Mouse (Mus musculus) neural tube, embryonic 10.5 days (tissue): Measurements from ENCODE around the gene Tnfaip1.
A peak's percentile ranks its signal among the peaks of the same experiment; 100 is the strongest.

Experiments used
- DNase-seq: peaks from one replicate; pipeline ENCODE4 v3.0.0-alpha.2; 2017; ENCODE audit warnings: low spot score; ENCODE audit errors: extremely low spot score

Tnfaip1 gene

DNA sequence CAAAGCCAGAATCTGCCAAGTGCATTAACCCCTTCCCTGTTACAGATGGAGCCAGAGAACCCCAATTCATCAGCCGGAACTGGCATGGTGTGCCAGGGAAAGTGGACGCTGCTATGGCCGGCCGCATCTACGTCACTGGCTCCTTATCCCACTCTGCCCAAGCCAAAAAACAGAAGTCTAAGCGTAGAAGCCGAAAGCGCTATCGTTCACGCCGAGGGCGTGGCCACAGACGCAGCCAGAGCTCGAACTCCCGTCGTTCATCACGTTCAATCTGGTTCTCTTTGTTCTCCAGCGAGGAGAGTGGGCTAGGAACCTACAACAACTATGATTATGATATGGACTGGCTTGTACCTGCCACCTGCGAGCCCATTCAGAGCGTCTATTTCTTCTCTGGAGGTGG, 34.6 kb downstream of the Tnfaip1 start:
- no peak for DNase-seq

DNA sequence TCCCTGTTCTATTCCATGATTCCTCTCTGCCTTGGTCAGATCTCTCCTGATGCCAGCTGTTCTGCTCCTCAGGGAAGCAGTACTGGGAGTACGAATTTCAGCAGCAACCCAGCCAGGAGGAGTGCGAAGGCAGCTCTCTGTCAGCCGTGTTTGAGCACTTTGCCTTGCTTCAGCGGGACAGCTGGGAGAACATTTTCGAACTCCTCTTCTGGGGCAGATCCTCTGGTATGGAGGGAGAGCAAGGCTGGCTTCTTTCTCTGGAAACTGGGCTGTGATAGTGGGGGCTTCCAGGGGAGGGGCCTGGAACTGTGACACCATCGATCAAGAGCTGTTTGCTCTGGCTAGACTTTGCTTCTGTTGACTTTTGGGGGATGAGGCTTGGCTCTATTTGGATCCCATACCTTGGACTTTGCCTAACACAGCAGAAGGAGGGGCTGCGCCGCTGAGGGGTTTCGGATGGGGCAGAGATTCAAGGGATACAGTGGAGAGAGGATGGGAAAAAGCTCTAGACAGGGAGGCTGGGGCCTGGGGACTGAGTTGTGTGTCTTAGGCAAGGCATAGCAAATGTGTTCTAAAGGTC, 35.4 kb downstream of the Tnfaip1 start:
- DNase-seq, result no peak

DNA sequence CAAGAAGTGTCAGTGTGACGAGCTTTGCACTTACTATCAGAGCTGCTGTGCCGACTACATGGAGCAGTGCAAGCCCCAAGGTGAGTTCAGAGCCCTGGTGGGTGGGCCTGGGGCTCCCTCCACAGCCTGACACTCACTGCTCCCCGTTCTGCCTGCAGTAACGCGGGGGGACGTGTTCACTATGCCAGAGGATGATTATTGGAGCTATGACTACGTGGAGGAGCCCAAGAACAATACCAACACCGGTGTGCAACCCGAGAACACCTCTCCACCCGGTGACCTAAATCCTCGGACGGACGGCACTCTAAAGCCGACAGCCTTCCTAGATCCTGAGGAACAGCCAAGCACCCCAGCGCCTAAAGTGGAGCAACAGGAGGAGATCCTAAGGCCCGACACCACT, 36.6 kb downstream of the Tnfaip1 start:
- DNase-seq, result no peak

DNA sequence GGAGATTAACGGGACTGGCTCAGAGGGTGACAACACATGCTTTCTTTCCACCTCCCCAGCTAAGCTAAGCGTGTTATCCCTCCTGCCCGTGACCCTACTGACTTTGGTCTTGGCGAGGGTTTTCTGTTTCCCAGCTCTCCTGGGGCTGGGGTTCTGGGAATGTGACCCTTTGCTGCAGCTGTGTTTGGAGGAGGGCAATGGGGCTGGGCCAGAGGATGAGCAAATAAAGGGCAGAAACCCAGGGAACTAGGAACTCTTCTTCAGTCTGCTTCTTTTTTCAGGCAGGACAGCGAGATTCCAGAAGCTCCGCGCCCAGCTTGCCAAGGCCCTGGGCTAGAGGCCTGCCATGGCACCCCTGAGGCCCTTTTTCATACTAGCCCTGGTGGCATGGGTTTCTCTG, 37.1 kb downstream of the Tnfaip1 start, which contains the start of gene Vtn:
Gene Vtn (plus strand): TSS at position 88 of the 400 bp plus-strand sequence.
- DNase-seq, result no peak

DNA sequence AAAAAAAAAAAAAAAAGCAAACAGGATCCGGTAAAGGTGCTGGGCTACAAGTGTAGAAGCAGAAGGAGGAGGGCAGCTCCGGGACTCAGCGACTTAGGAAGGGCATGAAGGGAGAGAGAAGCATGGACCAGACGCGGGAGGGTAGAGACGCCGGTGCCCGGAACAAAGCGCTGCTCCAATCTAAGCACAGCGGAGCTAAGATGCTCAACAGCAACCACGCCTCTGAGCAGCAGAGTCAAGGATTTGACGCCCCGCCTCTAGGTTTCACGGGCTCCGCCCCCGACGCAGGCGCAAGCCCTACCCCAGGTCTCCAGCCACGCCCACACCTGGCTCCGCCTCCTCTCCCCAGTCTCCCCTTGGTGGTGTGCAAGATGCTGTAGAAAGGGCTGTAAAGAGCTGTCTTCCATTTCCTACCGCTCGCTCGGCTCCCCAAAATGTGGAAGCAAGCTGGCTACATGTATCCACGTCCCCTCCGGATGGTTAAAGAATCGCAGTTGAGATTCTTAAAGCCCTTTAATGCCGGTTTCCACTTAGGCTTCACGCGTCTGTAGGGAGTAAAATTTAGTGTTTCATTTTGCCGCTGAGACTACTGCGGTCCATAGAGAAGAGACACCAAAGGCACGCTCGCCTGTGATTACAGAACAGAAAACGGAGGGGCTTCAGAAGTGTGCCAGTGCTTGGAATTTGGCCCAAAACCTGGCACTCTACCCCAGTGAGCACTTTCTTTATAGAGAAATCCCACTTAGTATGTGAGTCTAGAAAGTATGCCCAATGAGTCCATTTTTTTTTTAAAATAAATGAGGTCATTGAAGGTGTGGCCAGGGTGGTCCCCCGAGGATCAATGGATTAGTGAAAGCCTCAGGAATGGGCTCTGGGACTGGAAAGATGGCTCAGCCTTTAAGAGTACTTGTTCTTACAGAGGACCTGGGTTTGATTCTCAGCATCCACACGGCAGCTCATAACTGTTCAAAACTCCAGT, 38.3 kb downstream of the Tnfaip1 start, which contains the start of gene Sarm1:
Gene Sarm1 (minus strand): TSS at position 211 of the 979 bp plus-strand sequence.
- peak; percentile 93 for DNase-seq

DNA sequence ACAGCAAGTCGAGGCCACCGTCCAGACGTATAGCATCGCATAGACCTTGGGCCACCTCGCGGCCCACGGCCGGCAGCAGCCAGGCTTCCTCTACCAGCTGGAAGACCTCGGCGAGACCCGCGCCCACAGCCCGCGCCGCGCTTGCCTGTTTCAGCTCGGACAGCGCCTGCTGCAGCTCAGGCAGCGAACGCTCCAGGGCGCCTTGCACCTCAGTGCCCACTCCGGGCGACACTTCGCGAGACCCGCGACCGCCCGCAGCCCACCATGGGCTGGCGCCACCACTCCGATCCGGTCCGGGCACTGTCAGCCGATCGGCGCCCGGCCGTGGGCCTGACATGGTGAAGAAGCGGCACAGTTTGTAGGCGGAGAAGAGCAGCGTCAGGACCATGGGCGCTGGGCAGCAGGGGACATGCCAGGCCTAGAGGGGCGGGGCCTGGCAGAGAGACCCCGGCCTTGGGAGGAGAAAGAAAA, 39.0 kb downstream of the Tnfaip1 start:
- peak; percentile 70 for DNase-seq

DNA sequence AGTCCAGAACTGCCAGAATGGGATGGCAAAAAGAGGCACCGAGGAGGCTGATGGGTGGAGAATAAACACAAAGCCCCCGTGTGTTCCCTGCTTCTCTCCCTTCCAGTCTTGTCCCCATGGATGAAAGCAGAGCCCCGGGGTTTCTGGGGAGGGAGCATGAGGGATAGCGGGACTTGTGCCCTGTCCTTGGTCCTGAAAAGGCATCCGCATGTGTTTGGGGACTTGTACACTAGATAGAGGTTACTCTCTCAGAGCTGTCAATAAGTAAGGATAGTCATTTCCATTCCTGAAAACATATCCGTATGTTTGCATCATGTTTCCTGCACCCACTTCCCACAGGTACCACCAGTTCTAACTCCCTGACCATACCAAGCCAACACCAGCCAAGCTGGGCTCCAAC, 40.2 kb downstream of the Tnfaip1 start:
- DNase-seq, result peak; percentile 49

DNA sequence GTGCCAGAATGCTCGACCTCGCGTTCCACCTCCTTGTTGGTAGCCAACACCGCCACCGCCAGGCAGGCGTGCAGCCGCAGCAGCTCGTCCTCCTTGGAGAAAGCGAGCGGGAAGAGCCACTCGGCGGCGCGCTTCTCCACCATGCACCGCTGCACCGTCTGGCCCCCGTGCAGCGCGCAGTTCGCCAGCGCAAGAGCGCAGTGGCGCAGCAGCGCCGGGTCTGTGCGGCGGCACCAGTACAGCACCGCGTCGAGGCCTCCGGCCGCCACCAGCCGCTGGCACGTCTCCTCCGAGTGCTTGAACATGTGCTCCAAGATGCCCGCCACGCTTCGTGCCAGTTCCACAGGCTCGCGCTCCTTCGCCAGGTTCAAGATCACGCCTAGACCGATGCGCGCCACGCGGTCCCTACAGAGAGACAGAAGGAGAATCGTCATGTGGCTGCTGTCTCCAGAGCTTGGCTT, 45.3 kb downstream of the Tnfaip1 start:
- DNase-seq, result peak; percentile 57

DNA sequence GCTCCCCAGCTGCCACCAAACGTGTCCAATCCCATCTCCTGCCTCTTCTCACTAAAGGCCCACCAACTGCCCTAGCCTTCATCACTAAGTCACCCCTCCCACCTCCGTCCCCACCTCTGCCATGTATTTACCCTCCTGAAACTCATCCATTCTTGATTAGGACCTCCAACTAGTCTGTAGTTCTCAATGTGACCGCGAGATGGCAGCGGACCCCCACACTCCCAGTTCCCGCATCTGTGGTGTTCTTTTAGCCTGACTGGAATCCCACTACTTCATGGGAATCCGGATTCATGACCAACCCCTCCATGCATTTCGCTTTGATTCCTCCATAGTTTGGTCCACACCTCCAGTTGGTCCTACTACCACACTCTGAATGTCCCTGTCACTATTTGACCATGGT, 48.0 kb downstream of the Tnfaip1 start:
- peak; percentile 81 for DNase-seq

DNA sequence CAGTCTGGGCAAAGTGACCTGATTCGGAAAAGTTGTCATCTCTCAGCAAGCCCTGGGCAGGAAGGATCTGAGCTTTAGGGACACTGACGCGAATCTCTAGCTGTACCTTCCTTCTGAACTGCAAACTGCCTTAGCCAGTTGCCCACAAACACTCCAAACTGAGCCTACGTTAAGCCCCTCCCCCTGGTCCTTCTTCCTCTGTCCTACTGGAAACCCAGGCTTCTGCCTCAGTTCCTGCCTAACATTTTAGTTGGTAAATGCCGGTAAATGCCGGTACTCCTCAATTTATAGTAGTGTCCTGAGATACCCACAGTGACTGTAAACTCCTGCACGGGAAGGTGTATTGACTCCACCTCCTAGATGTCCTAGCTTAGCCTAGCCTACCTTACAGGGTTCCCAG, 52.5 kb downstream of the Tnfaip1 start:
- no peak for DNase-seq

DNA sequence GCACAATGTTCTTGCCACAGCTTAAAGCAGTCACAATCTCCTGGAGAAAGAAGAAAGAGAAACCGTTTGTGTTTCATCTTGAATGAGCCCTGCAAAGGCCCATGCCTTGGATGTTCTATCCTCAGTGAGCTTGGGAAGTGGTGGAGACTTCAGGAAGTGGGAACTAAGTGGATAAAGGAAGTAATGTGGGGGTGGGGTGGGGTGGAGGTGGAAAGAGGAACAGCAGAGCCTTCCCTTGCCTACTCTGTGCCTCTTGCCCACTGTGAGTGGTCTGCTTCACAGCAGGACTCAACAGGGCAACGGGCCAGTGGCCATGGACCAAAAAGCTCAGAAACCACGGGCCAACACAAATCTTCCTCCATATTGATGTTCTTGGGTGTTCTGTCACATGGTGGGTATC, 60.8 kb downstream of the Tnfaip1 start:
- DNase-seq, result no peak
